Mouse (Mus musculus) small intestine, adult 2 months (tissue): ENCODE measurements around the gene Mitf. TPM values are rescaled to one million over a fixed set of nuclear protein-coding genes. Genes with fewer than 3 reads are reported as not detected.

Experiments used
- H3K27ac ChIP-seq: fragments of 200-500 bp; 2 replicates; pipeline ENCODE4 v1.5.1; 2012; ENCODE audit warnings: low read depth, low read length, control low read depth, inconsistent platforms; ENCODE audit not compliant: insufficient read depth
- H3K27me3 ChIP-seq: fragments of 200-500 bp; 2 replicates; pipeline ENCODE4 v1.6.1; 2012; ENCODE audit warnings: mild to moderate bottlenecking, moderate library complexity, low read length, inconsistent platforms; ENCODE audit not compliant: control insufficient read depth, insufficient read depth
- H3K36me3 ChIP-seq: fragments of 200-500 bp; 2 replicates; pipeline ENCODE4 v1.6.1; 2012; ENCODE audit warnings: mild to moderate bottlenecking, low read length, control low read depth, inconsistent platforms; ENCODE audit not compliant: control insufficient read depth, insufficient read depth
- H3K4me1 ChIP-seq: fragments of 200-500 bp; 2 replicates; pipeline ENCODE4 v1.6.1; 2012; ENCODE audit warnings: low read length, inconsistent platforms, mixed read lengths; ENCODE audit not compliant: control insufficient read depth, insufficient read depth, insufficient read length
- H3K4me3 ChIP-seq: fragments of 200-500 bp; 2 replicates; pipeline ENCODE4 v1.5.1; 2012; ENCODE audit warnings: low read depth, mild to moderate bottlenecking, control low read depth, inconsistent platforms, low read length, moderate library complexity
- CTCF ChIP-seq: fragments of 200-500 bp; IDR thresholded peaks from 2 replicates; pipeline ENCODE4 v1.5.1; 2012; ENCODE audit warnings: low read depth, mild to moderate bottlenecking, control low read depth, inconsistent platforms, low read length, moderate library complexity, mixed read lengths; ENCODE audit not compliant: insufficient replicate concordance, insufficient read length; ENCODE audit errors: extremely low read depth
- POLR2A ChIP-seq: fragments of 200-500 bp; IDR thresholded peaks from 2 replicates; pipeline ENCODE4 v1.6.1; 2012; ENCODE audit warnings: low read depth, mild to moderate bottlenecking, control low read depth, inconsistent platforms, low read length, moderate library complexity
- WGBS: fragments of 180-500 bp; shearing (Covaris S2); methylation state at CpG from one replicate; pipeline ENCODE4 v1.1.7; 2018; 5-methylcytosine and 5-hydroxymethylcytosine counted together
- polyA plus RNA-seq: library from polyadenylated mRNA; depleted of rRNA; stranded (reverse); fragments of >200 nt; gene quantifications from 2 replicates; pipeline ENCODE4 v1.2.3, GENCODE M21; 2012

The Mitf gene
- polyA plus RNA-seq, 1 experiment: 0.63 TPM

DNA sequence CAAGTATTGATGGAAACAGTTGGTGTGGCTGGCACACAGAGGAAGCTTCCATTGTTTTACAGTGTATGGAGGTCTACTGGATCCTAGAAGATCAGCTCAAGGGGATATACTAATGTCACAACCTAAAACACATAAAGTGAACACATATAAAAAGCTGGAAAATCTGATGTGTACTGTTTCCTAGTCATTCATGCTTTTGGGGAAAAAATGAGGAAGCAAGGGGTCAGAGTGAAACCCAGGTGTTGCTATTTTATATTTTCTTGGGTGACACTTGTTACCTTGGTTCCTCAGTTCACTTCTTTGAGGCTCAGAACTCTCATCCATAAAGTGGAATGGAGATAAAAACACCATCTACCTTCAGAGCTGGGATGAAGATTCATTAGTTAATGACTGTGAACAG is 32.7 kb downstream of the Mitf start:
- TF ChIP-seq CTCF (no peak), POLR2A (no peak)

DNA sequence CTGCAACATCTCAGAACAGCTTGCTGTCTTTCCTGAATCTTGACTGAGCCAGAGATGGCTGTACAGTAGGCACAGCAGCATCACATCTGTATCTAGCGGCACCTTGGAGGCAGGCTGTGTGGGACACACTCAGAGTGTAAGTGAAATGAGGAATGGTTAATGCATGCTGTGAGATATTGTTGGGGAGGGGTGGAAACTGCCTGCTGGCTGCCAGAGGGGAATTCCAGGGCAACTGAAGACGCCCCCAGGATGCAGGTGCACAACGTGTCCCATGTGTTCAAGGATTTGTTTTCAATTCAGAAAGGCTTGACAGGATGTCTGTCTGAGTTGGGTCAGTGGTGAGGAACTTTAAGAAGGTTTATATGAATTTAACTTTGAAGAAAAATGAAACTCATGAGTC is 37.3 kb downstream of the Mitf start:
- TF ChIP-seq CTCF: no peak
- TF ChIP-seq POLR2A: no peak
- H3K4me3 ChIP-seq: no peak overlapping the region
- H3K27me3 ChIP-seq: no peaks in the 10 kb centered on the region
- WGBS: 80% methylated on average over 3 of the region's 3 CpGs
- H3K4me1 ChIP-seq: no peaks in the 10 kb centered on the region
- no peak overlapping the region for H3K27ac ChIP-seq
- no peaks in the 10 kb centered on the region for H3K36me3 ChIP-seq

More for the DNA sequence above, 32.7 kb downstream of the Mitf start:
- no peak overlapping the region for H3K27ac ChIP-seq
- no peak overlapping the region for H3K4me3 ChIP-seq
- H3K4me1 ChIP-seq: no peaks in the 10 kb centered on the region
- no peaks in the 10 kb centered on the region for H3K27me3 ChIP-seq
- no peaks in the 10 kb centered on the region for H3K36me3 ChIP-seq

DNA sequence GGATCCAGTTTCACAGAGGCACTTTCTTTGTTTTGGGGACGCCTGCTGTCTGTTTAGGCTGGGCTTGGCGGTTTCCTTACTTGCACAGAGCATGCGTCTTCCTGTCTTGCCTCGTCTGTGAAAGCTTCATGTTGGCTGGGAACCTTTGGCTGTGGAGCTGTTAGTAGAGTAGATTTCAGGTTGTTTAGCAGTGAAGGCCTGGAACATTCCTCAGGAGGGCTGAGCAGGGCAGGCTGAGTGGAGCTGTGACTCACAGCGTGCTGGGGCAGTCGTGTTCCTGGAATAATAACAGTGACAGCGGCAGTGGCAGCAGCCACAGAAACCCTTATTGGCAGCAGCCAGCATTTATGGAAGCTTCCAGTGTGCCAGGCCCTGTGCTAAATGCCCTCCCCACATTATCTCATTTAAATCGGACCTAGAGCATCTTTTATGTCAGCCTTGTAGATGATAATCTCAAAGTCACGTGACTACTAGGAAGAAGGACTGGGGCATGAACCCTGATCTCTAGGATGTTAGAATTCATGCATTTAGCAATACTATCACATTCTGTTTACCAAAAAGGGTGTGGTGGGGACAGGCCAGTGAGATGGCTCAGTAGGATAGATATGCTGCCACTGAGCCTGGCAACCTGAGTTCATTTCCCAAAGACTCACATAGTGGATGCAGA is 41.5 kb downstream of the Mitf start:
- Histone ChIP-seq H3K4me1 (no peaks in the 10 kb centered on the region), H3K27ac (no peak overlapping the region), H3K36me3 (no peaks in the 10 kb centered on the region), H3K27me3 (no peaks in the 10 kb centered on the region), H3K4me3 (no peak overlapping the region)
- 61% methylated on average over 9 of the region's 9 CpGs for WGBS
- TF ChIP-seq CTCF: no peak
- TF ChIP-seq POLR2A: no peak

DNA sequence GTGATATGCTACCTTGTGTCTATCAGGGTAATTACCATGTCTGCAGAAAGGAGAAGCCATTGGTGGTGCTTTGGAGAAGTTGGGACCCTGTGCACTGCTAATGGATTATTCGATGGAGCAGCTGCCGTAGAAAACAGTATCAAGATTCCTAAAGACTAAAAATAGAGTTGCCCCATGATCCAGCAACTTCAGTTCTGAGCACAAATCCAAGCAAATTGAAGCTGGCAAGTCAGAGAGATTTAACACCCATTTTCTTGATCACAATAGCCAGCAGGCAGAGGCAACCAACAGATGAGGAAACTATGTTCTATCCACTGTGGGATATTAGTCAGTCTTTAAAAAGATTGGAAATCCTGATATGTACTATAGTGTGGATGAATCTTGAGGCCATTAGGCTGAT is 47.4 kb downstream of the Mitf start:
- 87% methylated on average over 2 of the region's 2 CpGs for WGBS
- no peaks in the 10 kb centered on the region for H3K27me3 ChIP-seq
- no peak overlapping the region for H3K27ac ChIP-seq
- H3K36me3 ChIP-seq: no peaks in the 10 kb centered on the region
- no peak overlapping the region for H3K4me3 ChIP-seq
- no peaks in the 10 kb centered on the region for H3K4me1 ChIP-seq
- TF ChIP-seq POLR2A (no peak), CTCF (no peak)

DNA sequence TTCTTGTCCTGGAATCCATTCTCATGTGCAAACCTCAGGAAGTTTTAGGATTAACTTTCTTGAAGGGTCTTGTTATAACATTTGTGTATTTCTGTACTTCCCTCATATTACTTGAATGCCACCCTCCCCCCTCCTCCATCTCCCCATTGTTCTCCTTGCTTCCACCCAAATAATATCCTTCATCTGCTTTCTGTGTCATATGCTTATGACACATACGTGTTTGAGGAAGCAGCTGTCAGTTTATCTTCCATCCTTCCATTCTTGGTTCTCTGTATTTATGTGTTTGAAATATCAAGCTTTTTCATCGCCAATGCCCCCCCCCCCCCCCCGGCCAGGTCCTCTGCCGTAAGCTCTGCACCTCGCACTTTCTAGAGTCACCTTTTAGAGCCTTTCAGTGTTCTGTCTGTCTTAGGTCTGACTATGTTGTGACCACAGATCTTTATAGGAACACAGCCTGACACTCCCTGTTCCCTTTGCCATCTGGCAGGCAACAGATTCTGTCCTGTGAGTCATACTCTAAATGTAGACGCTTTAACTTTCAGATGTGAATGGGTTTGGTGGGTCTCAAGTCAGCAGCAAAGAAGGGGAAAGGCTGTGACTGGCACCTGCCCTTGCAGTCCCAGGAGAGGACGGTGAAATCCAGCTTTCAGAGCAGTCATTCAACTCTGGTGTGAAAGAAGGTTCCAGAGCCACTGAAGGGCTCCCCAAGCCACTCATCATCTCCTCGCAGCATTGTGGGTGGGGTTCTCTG is 48.7 kb downstream of the Mitf start:
- 77% methylated on average over 8 of the region's 8 CpGs for WGBS
- H3K27me3 ChIP-seq: no peaks in the 10 kb centered on the region
- H3K27ac ChIP-seq: no peak overlapping the region
- H3K4me3 ChIP-seq: no peak overlapping the region
- TF ChIP-seq POLR2A (no peak), CTCF (no peak)
- H3K4me1 ChIP-seq: no peaks in the 10 kb centered on the region
- H3K36me3 ChIP-seq: no peaks in the 10 kb centered on the region

DNA sequence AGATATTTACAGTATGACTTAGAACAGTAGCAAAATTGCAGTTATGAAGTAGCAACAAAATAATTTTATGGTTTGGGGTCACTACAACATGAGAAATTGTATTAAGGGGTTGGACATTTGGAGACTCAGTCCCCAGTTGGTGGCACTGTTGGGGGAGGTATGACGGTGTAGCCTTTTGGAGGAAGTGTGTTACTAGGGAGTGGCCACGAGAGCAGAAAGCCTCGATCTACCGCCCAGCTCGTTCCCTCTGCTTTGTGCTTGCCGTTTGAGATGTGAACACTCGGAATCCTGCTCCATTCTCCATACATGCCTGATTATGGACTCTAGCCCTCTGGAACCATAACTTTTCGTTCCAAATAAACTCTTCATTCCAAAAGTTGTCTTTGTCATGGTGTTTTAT is 49.6 kb downstream of the Mitf start:
- TF ChIP-seq POLR2A (no peak), CTCF (no peak)
- WGBS: 69% methylated on average over 8 of the region's 8 CpGs
- Histone ChIP-seq H3K27ac (peak overlapping the region; percentile 2; the same call in 1 of the 2 replicates), H3K4me1 (no peaks in the 10 kb centered on the region), H3K36me3 (no peaks in the 10 kb centered on the region), H3K27me3 (no peaks in the 10 kb centered on the region), H3K4me3 (no peak overlapping the region)

DNA sequence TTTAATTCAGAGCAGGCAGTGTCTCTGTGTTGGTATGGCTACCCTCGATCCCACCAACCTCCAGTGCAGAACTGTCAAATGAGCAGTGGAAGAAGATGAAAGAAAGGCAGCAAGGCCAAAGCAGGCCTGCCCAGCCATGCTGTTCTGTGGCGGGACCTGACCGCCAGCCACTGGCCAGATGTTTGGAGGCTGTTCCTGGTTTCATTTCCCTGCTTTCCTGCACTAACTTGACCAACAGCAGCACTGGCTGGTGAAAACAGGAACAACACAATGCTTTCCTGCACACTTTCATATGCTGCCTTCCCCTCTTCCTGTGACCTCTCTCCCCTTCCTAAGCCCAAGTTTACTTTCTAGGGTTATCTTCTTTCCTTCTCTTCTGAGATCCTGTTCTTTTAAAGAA is 50.8 kb downstream of the Mitf start:
- WGBS: 60% methylated on average over 3 of the region's 3 CpGs
- TF ChIP-seq POLR2A (no peak), CTCF (no peak)

DNA sequence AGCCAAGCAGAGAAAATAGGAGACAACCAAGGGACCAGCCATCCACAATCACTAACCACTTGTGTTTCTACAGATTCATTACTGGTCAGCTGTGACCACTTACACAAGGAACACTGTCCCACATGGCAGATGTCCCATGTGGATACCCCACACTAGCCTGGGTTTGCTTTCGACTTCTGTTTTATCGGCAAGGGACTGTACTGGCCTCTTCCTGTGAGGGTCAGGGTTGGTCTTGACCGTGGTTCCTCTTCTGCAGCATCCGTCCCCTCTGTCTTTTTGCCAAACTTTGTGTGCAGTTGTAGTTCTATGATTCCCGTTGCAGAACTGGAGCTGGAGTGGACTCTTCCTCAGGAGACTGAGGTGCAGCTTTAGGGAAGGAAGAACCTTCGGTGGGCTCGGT is 59.7 kb downstream of the Mitf start:
- TF ChIP-seq CTCF (no peak), POLR2A (no peak)
- WGBS: 79% methylated on average over 7 of the region's 7 CpGs

More for the DNA sequence above, 50.8 kb downstream of the Mitf start:
- Histone ChIP-seq H3K27ac (no peak overlapping the region), H3K27me3 (no peaks in the 10 kb centered on the region), H3K4me1 (no peaks in the 10 kb centered on the region), H3K4me3 (no peak overlapping the region), H3K36me3 (no peaks in the 10 kb centered on the region)

More for the DNA sequence above, 59.7 kb downstream of the Mitf start:
- Histone ChIP-seq H3K27me3 (no peaks in the 10 kb centered on the region), H3K4me1 (no peaks in the 10 kb centered on the region), H3K4me3 (no peak overlapping the region), H3K36me3 (no peaks in the 10 kb centered on the region), H3K27ac (no peak overlapping the region)
